Mouse (Mus musculus) layer of hippocampus, adult 11-12 months (tissue): ENCODE measurements at regions not wholly inside any gene's neighbourhood (a gene's known extent, or its start where the extent isn't known, plus 50 kb on each side); places are given as distances from the start of the nearest gene placed in this dataset.
A peak's percentile ranks its signal among the peaks of the same experiment; 100 is the strongest.

Source experiments
- DNase-seq: peaks from one replicate; pipeline ENCODE4 v3.0.0; 2022; ENCODE audit warnings: low spot score

GRCm38 (mm10) chr14:38062271-38062670, 927.2 kb upstream of the Ghitm start:
- peak; percentile 7 for DNase-seq

GRCm38 (mm10) chr14:38053770-38054169, 918.7 kb upstream of the Ghitm start:
- DNase-seq = no peak
